Mouse (Mus musculus): ENCODE data around the gene Ptprg. TPM values are rescaled to one million over a fixed set of nuclear protein-coding genes. Genes with fewer than 3 reads are reported as not detected.
A peak's percentile ranks its signal among the peaks of the same experiment; 100 is the strongest.

Gene Ptprg
- total RNA-seq, 2 experiments from 2014 or later = 134 to 135 TPM

GRCm38 (mm10) chr14:11702770-11703477 lies 149.6 kb downstream of the Ptprg start:
- peak in 1 of 2 experiments; percentile 56 for DNase-seq (ENCODE audit: extremely low spot score in 1 of 2, low spot score in 2 of 2)
- intact Hi-C loops (cut with DNase I) = no loop called here

GRCm38 (mm10) chr14:11704871-11705270 lies 151.5 kb downstream of the Ptprg start:
- intact Hi-C loops (cut with DNase I) = no loop called here
- no peak for DNase-seq (ENCODE audit: extremely low spot score in 1 of 2, low spot score in 2 of 2)

DNA sequence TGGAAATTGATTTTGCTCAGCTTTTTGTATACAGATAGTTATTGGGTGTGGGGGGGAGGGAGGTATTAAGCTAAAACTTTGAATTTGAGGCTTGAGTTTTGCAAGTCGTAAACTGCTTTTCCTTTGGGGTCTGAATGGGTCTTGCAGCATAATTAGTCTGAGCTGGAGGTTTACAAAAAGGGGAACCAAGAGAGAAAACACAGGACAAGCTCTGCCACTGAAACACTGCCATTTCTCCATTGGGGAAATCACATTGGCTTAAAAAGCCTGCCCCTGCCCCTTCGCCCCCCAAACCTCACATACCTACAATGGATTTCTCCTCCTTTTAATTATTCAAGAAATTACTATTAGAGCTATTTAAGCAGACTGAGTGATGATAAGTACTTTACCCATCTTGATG lies 156.0 kb downstream of the Ptprg start:
- intact Hi-C loops (cut with DNase I) = no loop called here
- DNase-seq (ENCODE audit: extremely low spot score in 1 of 2, low spot score in 2 of 2) = no peak

DNA sequence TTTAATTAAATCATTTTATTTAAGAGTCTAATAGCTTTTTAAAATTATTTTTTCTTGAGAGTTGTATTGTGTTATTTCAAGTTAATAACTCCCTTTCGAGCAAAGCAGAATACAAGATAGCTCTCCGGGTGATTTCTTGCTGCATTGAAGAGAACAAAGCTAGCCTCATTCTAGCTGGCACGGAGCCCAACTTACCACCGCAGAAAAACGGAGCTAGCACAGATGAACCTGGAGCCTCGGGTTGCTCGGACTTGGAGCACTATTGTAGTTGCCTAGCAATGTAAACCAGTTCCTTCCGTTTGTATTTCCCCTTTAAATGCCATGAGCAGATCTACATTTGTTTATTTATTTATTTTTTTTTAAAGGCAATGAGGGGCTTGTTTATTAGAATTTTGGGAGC lies 156.5 kb downstream of the Ptprg start:
- intact Hi-C loops (cut with DNase I) = no loop called here
- DNase-seq (ENCODE audit: extremely low spot score in 1 of 2, low spot score in 2 of 2) = peak; percentile 33 to 63

DNA sequence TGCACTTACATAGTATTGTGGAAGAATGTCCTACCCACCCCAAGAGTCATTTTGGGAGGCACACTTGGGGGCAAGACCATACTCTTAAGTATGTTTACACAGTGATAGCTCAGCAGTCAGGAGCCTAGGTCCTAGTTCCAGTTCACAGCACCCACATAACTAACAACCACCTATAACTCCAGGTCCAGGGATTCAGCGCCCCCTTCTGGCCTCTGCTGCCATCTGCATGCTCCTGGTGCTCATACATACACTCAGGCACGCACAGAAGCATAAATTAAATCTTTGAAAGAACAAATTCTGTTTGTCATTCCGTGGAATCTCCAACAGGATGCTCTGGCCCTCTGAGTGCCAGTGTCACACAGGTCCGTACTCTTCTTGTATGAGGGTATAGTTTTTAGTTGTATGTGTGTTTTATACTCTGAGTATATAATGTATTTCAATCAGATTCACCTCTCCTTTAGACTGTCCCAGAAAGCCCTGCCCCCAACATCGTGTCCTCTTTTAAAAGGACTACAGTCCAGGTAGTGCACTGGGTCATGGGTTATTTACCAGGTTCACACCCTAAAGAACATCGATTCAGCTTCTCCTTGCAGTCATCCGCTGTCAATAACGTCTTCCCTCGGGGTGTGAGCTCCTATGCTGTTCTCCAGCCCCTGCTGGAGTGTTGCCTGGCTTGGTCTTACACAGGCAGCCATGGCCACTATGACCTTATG lies 157.2 kb downstream of the Ptprg start:
- intact Hi-C loops (cut with DNase I) = no loop called here

GRCm38 (mm10) chr14:11712146-11712545 lies 158.8 kb downstream of the Ptprg start:
- intact Hi-C loops (cut with DNase I) = no loop called here
- DNase-seq (ENCODE audit: extremely low spot score in 1 of 2, low spot score in 2 of 2) = no peak

More for the DNA sequence above, 157.2 kb downstream of the Ptprg start:
- no peak for DNase-seq (ENCODE audit: extremely low spot score in 1 of 2, low spot score in 2 of 2)

GRCm38 (mm10) chr14:11716230-11716629 lies 162.9 kb downstream of the Ptprg start:
- intact Hi-C loops (cut with DNase I) = no loop called here
- DNase-seq (ENCODE audit: extremely low spot score in 1 of 2, low spot score in 2 of 2) = no peak

- intact Hi-C loops (cut with DNase I) = no loop called here
- no peak for DNase-seq (ENCODE audit: extremely low spot score in 1 of 2, low spot score in 2 of 2)
Observed at GRCm38 (mm10) chr14:11718201-11718600, 164.9 kb downstream of the Ptprg start.

GRCm38 (mm10) chr14:11719259-11719658 lies 165.9 kb downstream of the Ptprg start:
- intact Hi-C loops (cut with DNase I) = no loop called here

DNA sequence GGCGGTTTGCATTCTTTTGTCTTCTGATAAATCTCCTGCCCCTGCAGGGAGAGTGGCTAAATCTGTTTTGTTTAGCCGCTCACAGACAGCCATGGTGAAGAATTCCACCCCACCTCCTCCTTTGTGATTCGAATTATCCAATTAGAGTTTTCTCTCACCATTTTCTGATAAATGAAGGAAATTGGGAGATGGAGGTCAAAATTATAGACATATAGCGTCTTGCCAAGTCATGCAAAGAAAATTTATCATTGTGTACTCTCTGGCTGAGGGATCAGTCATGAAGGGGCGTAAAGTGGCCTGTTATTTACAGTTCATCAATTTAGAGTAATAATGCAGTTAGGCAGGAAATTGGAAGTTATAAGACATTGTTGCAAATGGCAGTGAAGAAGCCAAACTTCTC lies 168.8 kb downstream of the Ptprg start:
- intact Hi-C loops (cut with DNase I) = no loop called here
- DNase-seq (ENCODE audit: extremely low spot score in 1 of 2, low spot score in 2 of 2) = no peak

More at GRCm38 (mm10) chr14:11719259-11719658, 165.9 kb downstream of the Ptprg start:
- DNase-seq (ENCODE audit: extremely low spot score in 1 of 2, low spot score in 2 of 2) = no peak

DNA sequence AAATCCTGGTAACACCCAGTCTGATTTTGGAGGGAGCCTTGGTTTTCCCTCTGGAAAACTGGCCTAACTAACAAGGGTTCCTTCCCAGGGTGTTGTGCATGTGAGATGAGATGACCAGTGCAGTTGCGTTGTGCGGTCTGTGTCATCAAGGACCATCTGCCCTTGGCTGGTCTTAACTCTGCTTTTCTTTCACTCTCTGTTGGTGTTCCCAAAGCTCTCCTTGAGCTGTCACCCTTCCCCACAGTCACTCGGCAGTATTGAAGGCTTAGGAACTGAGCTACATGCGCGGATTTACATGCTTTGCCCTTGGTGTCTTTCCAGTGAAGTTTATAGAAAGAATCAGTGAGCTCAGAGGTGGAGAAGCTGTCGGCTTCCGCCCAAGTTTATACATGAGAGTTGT lies 170.5 kb downstream of the Ptprg start:
- no peak for DNase-seq (ENCODE audit: extremely low spot score in 1 of 2, low spot score in 2 of 2)
- intact Hi-C loops (cut with DNase I) = no loop called here

DNA sequence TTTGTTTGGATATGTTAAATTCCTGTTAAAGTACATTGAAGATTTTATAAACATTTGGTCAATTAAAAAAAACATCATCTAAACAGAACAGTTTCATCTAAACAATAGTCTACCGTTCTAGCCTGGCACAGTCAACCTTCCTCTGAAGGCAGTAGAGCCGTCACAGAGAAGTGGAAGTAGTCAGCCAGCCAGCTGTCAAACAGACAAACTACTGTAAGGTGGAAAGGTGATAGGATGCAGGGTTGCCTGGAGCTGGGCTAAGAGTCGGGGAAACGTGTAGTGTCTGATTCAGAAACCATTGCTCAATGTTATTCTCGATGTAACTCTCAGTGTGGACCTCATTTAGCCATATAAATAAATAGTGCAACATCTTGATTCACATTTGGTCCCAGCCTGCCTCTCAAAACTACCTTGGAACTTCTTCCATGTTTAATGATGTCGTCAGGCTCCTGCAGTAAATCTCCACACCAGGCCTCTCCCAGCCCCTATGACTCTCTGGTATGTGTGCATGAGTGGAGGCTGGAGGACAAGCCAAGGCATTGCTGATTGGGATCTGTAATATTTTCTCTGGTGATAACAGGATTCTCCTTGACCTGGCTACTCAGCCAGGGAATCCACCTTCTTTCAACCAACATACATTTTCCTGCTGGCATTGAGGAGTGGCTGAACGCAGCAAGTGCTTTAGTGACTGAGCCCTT lies 178.0 kb downstream of the Ptprg start:
- intact Hi-C loops (cut with DNase I) = no loop called here
- no peak for DNase-seq (ENCODE audit: extremely low spot score in 1 of 2, low spot score in 2 of 2)

DNA sequence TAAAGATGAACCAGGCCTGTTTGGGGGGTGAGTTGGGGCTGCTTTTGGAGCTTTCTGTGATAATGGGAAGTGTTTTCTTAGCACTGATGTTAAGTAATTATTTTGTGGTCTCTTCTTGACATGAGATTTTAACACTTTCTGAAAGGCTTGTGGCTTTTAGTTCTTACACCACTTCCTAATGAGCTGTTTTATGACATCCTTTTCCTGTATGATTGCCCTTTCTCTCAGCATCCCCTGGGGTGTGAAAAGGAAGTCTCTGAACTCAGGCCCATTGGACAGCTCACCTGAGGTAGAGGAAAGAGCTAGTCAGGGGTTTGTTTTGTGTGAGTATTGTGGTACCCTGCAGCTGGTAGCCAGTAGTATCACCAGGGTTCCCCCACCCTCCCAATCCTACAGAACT lies 179.0 kb downstream of the Ptprg start:
- no peak for DNase-seq (ENCODE audit: extremely low spot score in 1 of 2, low spot score in 2 of 2)
- intact Hi-C loops (cut with DNase I) = no loop called here

- DNase-seq (ENCODE audit: extremely low spot score in 1 of 2, low spot score in 2 of 2) = no peak
- intact Hi-C loops (cut with DNase I) = no loop called here
Observed at GRCm38 (mm10) chr14:11743726-11744125, 190.4 kb downstream of the Ptprg start.

- DNase-seq (ENCODE audit: extremely low spot score in 1 of 2, low spot score in 2 of 2) = no peak
- intact Hi-C loops (cut with DNase I) = no loop called here
Observed at GRCm38 (mm10) chr14:11752678-11753077, 199.3 kb downstream of the Ptprg start.

GRCm38 (mm10) chr14:11754656-11755055 lies 201.3 kb downstream of the Ptprg start:
- intact Hi-C loops (cut with DNase I) = no loop called here
- DNase-seq (ENCODE audit: extremely low spot score in 1 of 2, low spot score in 2 of 2) = no peak

GRCm38 (mm10) chr14:11758185-11758584 lies 204.9 kb downstream of the Ptprg start:
- no peak for DNase-seq (ENCODE audit: extremely low spot score in 1 of 2, low spot score in 2 of 2)
- intact Hi-C loops (cut with DNase I) = no loop called here

GRCm38 (mm10) chr14:11759356-11759755 lies 206.0 kb downstream of the Ptprg start:
- peak in 1 of 2 experiments; percentile 61 for DNase-seq (ENCODE audit: extremely low spot score in 1 of 2, low spot score in 2 of 2)
- intact Hi-C loops (cut with DNase I) = no loop called here

- intact Hi-C loops (cut with DNase I) = loop anchor here (10.0 kb wide), 1 partner anchor 208 kb away; the partner anchor contains the start of gene Ptprg
- DNase-seq (ENCODE audit: extremely low spot score in 1 of 2, low spot score in 2 of 2) = no peak
Observed at GRCm38 (mm10) chr14:11762995-11763394, 209.7 kb downstream of the Ptprg start.

DNA sequence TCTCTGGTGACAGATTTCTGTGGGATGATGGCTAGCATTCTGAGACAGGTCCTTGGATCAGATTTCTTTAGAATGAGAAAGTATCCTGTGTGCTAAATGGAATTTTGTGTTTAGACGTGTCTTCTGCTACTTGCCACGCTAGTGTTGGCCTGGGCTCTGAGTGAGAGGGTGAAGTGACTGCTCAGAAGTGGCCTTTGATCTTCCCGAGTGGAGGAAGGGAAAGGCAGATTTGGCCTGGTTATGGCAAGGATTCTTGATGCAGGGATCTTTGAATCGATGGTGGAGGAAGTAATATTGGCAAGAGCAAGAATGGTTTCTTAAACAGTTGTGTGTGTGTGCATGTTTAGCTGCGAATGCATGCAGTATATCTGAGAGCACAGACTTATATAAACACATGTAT lies 219.4 kb downstream of the Ptprg start:
- DNase-seq (ENCODE audit: extremely low spot score in 1 of 2, low spot score in 2 of 2) = no peak
- intact Hi-C loops (cut with DNase I) = no loop called here

Data from left cerebral cortex, postnatal 10 days (tissue).